8 mouse cellular contexts compared by ENCODE assay signal in the genomic region with DNA sequence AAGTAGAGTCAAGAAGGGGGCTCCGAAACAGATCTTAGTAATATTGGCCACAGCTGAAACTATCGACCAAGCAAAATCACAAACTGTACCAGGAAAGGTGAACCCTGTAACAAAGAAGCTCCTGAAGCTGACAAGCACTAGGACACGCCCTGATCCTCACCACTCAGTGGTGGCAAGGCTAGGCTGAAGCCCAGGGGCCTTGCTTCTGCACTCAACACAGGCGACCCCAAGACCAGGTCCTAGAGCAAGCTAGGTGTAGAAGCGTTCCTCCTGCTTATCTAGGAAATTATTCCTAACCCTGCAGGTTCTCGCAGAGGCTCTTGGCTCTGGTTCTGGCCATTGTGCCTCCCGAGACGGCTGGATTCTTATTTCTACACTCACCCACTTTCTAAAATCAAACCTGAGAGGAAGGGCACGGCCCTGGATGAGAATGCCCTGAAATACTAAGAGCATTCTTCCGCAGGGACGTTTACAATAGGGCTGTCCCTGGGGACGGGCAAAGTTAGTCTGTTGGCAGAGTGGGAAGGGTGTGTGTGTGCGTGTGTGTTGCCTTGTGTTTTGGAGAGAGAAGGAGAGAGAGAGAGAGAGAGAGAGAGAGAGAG. TPM values are rescaled to one million over a fixed set of nuclear protein-coding genes. Genes with fewer than 3 reads are reported as not detected.
A peak's percentile ranks its signal among the peaks of the same experiment; 100 is the strongest.
DNase-seq lines count a peak whose midpoint lies in the region; ATAC-seq and TF ChIP-seq lines count a peak whose summit lies in the region.

No protein-coding gene starts in this region.

- H3K9me3 ChIP-seq in heart, embryonic 16.5 days (replicated peaks; ENCODE audit: control insufficient read depth, low read length), result no peaks in the 10 kb centered on the region
- no peaks in the 10 kb centered on the region for H3K9me3 ChIP-seq in liver, embryonic 11.5 days (ENCODE audit: control insufficient read depth, low read length)
- no peaks in the 10 kb centered on the region for H3K9me3 ChIP-seq in neural tube, embryonic 12.5 days

- peak; percentile 13 for ATAC-seq in heart, embryonic 16.5 days (replicated peaks; ENCODE audit: extremely low read depth, insufficient read depth, low FRiP score)
- ATAC-seq in liver, embryonic 11.5 days (replicated peaks; ENCODE audit: low FRiP score), result no peak
- ATAC-seq in neural tube, embryonic 12.5 days (ENCODE audit: low FRiP score, low read depth), result peak; percentile 33

- H3K27ac ChIP-seq in cortical plate, adult 2 months (ENCODE audit: insufficient read depth, low read length), result 0 out of 2 replicates have a peak overlapping the region, but pooled peaks have one; percentile 18
- H3K27ac ChIP-seq in heart, embryonic 16.5 days (ENCODE audit: low read length), result peak overlapping the region; percentile 74
- H3K27ac ChIP-seq in liver, embryonic 11.5 days (ENCODE audit: low read depth, low read length), result no peak overlapping the region
- H3K27ac ChIP-seq in neural tube, embryonic 12.5 days, result no peak overlapping the region

- no peak for TF ChIP-seq POLR2A in cortical plate, adult 2 months (IDR thresholded peaks at IDR 0.05; ENCODE audit: extremely low read depth, insufficient read depth, low read length)

- peak; percentile 51 for DNase-seq in kidney, adult 18-20 months
- DNase-seq in kidney, postnatal 4 days, result no peak
- DNase-seq in liver, embryonic 11.5 days (ENCODE audit: low spot score), result peak; percentile 41
- no peak for DNase-seq in spleen, postnatal 14 days (ENCODE audit: low spot score in 2 of 2)
- no peak for DNase-seq in left cerebral cortex, adult 18-20 months (ENCODE audit: low spot score in 2 of 2)

- H3K27me3 ChIP-seq in heart, embryonic 16.5 days (ENCODE audit: control insufficient read depth, insufficient read depth, low read length), result no peaks in the 10 kb centered on the region
- no peaks in the 10 kb centered on the region for H3K27me3 ChIP-seq in liver, embryonic 11.5 days (replicated peaks; ENCODE audit: control insufficient read depth, insufficient read depth, low read length)
- H3K27me3 ChIP-seq in neural tube, embryonic 12.5 days (replicated peaks), result peaks cover 8% of the 10 kb centered on the region

- peak overlapping the region; percentile 83 for H3K4me2 ChIP-seq in heart, embryonic 16.5 days (ENCODE audit: low read depth, low read length)
- H3K4me2 ChIP-seq in liver, embryonic 11.5 days, result peak overlapping the region; percentile 89
- H3K4me2 ChIP-seq in neural tube, embryonic 12.5 days (replicated peaks), result peak overlapping the region; percentile 89

- no peak for TF ChIP-seq CTCF in cortical plate, adult 2 months (IDR thresholded peaks at IDR 0.05; ENCODE audit: extremely low read depth, insufficient read depth, low read length)

- H3K36me3 ChIP-seq in heart, embryonic 16.5 days (ENCODE audit: control insufficient read depth, insufficient read depth), result no peaks in the 10 kb centered on the region
- no peaks in the 10 kb centered on the region for H3K36me3 ChIP-seq in liver, embryonic 11.5 days (ENCODE audit: control insufficient read depth, insufficient read depth, low read length)
- H3K36me3 ChIP-seq in neural tube, embryonic 12.5 days, result no peaks in the 10 kb centered on the region

- H3K4me1 ChIP-seq in cortical plate, adult 2 months (ENCODE audit: control insufficient read depth, insufficient read depth, low read length), result no peaks in the 10 kb centered on the region
- peaks cover 10% of the 10 kb centered on the region; the same call in 1 of the 2 replicates for H3K4me1 ChIP-seq in heart, embryonic 16.5 days (ENCODE audit: control insufficient read depth, insufficient read depth, low read length)
- H3K4me1 ChIP-seq in liver, embryonic 11.5 days (replicated peaks; ENCODE audit: control insufficient read depth, insufficient read depth, low read length), result peaks cover 16% of the 10 kb centered on the region; the same call in 1 of the 2 replicates
- H3K4me1 ChIP-seq in neural tube, embryonic 12.5 days, result peaks cover 7% of the 10 kb centered on the region; the same call in 1 of the 2 replicates

- 19% methylated on average over 13 of the region's 13 CpGs for WGBS in heart, embryonic 16.5 days
- 20% methylated on average over 12 of the region's 13 CpGs for WGBS in liver, embryonic 11.5 days
- 20% methylated on average over 13 of the region's 13 CpGs for WGBS in neural tube, embryonic 12.5 days

- H3K9ac ChIP-seq in heart, embryonic 16.5 days (ENCODE audit: low read length), result peak overlapping the region; percentile 67
- H3K9ac ChIP-seq in liver, embryonic 11.5 days (ENCODE audit: low read depth, low read length), result peak overlapping the region; percentile 37; the same call in 1 of the 2 replicates
- H3K9ac ChIP-seq in neural tube, embryonic 12.5 days, result peak overlapping the region; percentile 3; the same call in 1 of the 2 replicates

- peak overlapping the region; percentile 57 for H3K4me3 ChIP-seq in cortical plate, adult 2 months (ENCODE audit: insufficient read depth, low read length)
- peak overlapping the region; percentile 68 for H3K4me3 ChIP-seq in heart, embryonic 16.5 days (ENCODE audit: low read length)
- peak overlapping the region; percentile 61 for H3K4me3 ChIP-seq in liver, embryonic 11.5 days (ENCODE audit: low read depth, low read length)
- peak overlapping the region; percentile 49 for H3K4me3 ChIP-seq in neural tube, embryonic 12.5 days

RNA-seq across cellular contexts. Expression of gene S100a10, which starts 0.4 kb away (rescaled TPM):
- 45.9 and 56.7 TPM in 2 replicates for polyA plus RNA-seq in cortical plate, adult 2 months (2012; rRNA removed)
- 222 and 243 TPM in 2 replicates for polyA plus RNA-seq in heart, embryonic 16.5 days (2015; fragmentation: Nextera tagmentation; extraction: Ambion mirVana)
- 137 and 144 TPM in 2 replicates for polyA plus RNA-seq in liver, embryonic 11.5 days (2014; fragmentation: Nextera tagmentation; extraction: Ambion mirVana)
- 248 and 305 TPM in 2 replicates for polyA plus RNA-seq in neural tube, embryonic 12.5 days (2016; fragmentation: Nextera tagmentation; extraction: Ambion mirVana)
- 10 to 100 TPM; 47.3 to 49.9 TPM for total RNA-seq in left cerebral cortex, adult 18-20 months (2021)

RNA-seq across cellular contexts. Expression of gene S100a11, which starts 34.2 kb away (rescaled TPM):
- polyA plus RNA-seq in cortical plate, adult 2 months (2012; rRNA removed), result 20.9 and 21.5 TPM in 2 replicates
- 709 and 778 TPM in 2 replicates for polyA plus RNA-seq in heart, embryonic 16.5 days (2015; fragmentation: Nextera tagmentation; extraction: Ambion mirVana)
- 202 and 245 TPM in 2 replicates for polyA plus RNA-seq in liver, embryonic 11.5 days (2014; fragmentation: Nextera tagmentation; extraction: Ambion mirVana)
- polyA plus RNA-seq in neural tube, embryonic 12.5 days (2016; fragmentation: Nextera tagmentation; extraction: Ambion mirVana), result 324 and 328 TPM in 2 replicates
- 10 to 100 TPM in 1 of 2 experiments, 1 to 10 TPM in 1; 7.2 to 14.6 TPM for total RNA-seq in left cerebral cortex, adult 18-20 months (2021)

Comparison
In these comparisons a context has a peak if more than half of its experiments do, and no peak if none do; other contexts are left out.
1. DNase-seq: peak in kidney, adult 18-20 months (single experiment) and liver, embryonic 11.5 days (single experiment); none in kidney, postnatal 4 days (0 of 2), spleen, postnatal 14 days (0 of 2) and left cerebral cortex, adult 18-20 months (0 of 2).
2. H3K27ac ChIP-seq: peak in cortical plate, adult 2 months (single experiment) and heart, embryonic 16.5 days (single experiment); none in liver, embryonic 11.5 days (single experiment) and neural tube, embryonic 12.5 days (single experiment).
3. H3K9ac ChIP-seq: peak in every context shown above with its lines; median percentile 67 in heart, embryonic 16.5 days; 37 in liver, embryonic 11.5 days; 3 in neural tube, embryonic 12.5 days.
4. Peak in every context shown above with its lines, with median percentiles within 50 percentile points of each other: H3K4me3 ChIP-seq and H3K4me2 ChIP-seq.